Mouse (Mus musculus) limb, embryonic 11.5 days (tissue): Measurements from ENCODE around the gene Chtf18. TPM values are rescaled to one million over a fixed set of nuclear protein-coding genes. Genes with fewer than 3 reads are reported as not detected.

Experiments
- ATAC-seq: fragments of 200-750 bp; cut with Nextera tagmentation; 2 replicates; pipeline ENCODE4 v1.8.0; 2017; ENCODE audit warnings: low read depth; ENCODE audit not compliant: insufficient number of reproducible peaks, low FRiP score, low TSS enrichment
- DNase-seq: peaks from one replicate; pipeline ENCODE4 v3.0.0-alpha.2; 2015; ENCODE audit warnings: low spot score
- H3K27ac ChIP-seq: fragments of 300-500 bp; sonication (generic); replicated peaks from 2 replicates; pipeline ENCODE4 v1.5.1; 2014; ENCODE audit warnings: low read depth, mild to moderate bottlenecking, low read length
- H3K27me3 ChIP-seq: fragments of 300-500 bp; sonication (generic); 2 replicates; pipeline ENCODE4 v1.6.1; 2014; ENCODE audit warnings: mild to moderate bottlenecking, low read length, mixed read lengths; ENCODE audit not compliant: control insufficient read depth, insufficient read depth
- H3K36me3 ChIP-seq: fragments of 300-500 bp; sonication (generic); 2 replicates; pipeline ENCODE4 v1.6.1; 2014; ENCODE audit warnings: mild to moderate bottlenecking, low read length, moderate library complexity, mixed read lengths; ENCODE audit not compliant: control insufficient read depth, insufficient read depth
- H3K4me1 ChIP-seq: fragments of 300-500 bp; sonication (generic); 2 replicates; pipeline ENCODE4 v1.6.1; 2014; ENCODE audit warnings: low read length, mixed read lengths; ENCODE audit not compliant: control insufficient read depth, insufficient read depth
- H3K4me2 ChIP-seq: fragments of 300-500 bp; sonication (generic); 2 replicates; pipeline ENCODE4 v1.6.1; 2014; ENCODE audit warnings: low read depth, mild to moderate bottlenecking, moderate library complexity; ENCODE audit not compliant: severe bottlenecking
- H3K4me3 ChIP-seq: fragments of 300-500 bp; sonication (generic); 2 replicates; pipeline ENCODE4 v1.5.1; 2014; ENCODE audit warnings: low read depth, low read length
- H3K9ac ChIP-seq: fragments of 300-500 bp; sonication (generic); 2 replicates; pipeline ENCODE4 v1.6.1; 2014; ENCODE audit warnings: mild to moderate bottlenecking, low read length
- H3K9me3 ChIP-seq: fragments of 300-500 bp; sonication (generic); 2 replicates; pipeline ENCODE4 v1.6.1; 2016; ENCODE audit warnings: low read length; ENCODE audit not compliant: control insufficient read depth
- microRNA-seq: library from miRNA; unstranded; fragments of <30 nt; microRNA quantifications from one replicate; pipeline ENCODE4, GENCODE M21; 2016
- polyA plus RNA-seq: library from polyadenylated mRNA; unstranded; fragments of >200 nt; fragmentation: Nextera tagmentation; extraction: Ambion mirVana; gene quantifications from 2 replicates; pipeline ENCODE4 v1.2.1, GENCODE M21; 2014

Chtf18 gene
- polyA plus RNA-seq, 1 experiment from 2014 or later = 29.1 TPM

DNA sequence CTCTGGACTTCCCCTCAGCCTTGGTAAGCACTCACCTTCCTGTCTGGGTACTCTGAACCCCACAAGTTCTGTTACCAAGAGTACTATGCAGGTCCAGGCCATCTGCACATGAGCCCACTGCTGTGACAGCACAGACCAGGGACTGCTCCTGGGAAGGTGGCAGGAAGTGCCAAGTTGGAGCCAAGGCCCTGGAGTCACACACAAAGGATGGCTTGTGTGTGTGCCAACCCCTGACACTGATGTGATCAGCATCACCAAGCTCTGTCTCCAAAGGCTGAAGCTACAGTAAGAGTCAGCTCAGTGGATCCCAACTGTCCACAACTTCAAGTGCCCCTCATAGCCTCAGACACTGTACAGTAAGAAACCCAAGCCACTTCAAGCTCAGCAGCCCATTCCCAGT lies 54.2 kb downstream of the Chtf18 start:
- DNase-seq (no peak), ATAC-seq (no peak)
- Histone ChIP-seq H3K27ac (no peak overlapping the region), H3K4me3 (no peak overlapping the region), H3K4me2 (no peak overlapping the region), H3K9ac (no peak overlapping the region), H3K27me3 (no peaks in the 10 kb centered on the region), H3K4me1 (no peaks in the 10 kb centered on the region; the same call in 1 of the 2 replicates), H3K9me3 (no peaks in the 10 kb centered on the region), H3K36me3 (no peaks in the 10 kb centered on the region)

Small RNA genes lying within 50 kb of the gene (microRNA-seq; reads per million reads assigned to microRNA genes)
- gene Gm25083 = not detected

Other genes with a start within 250 kb of the Chtf18 start
- 0.17 TPM in 1 of 2 replicates, not detected in the other for gene Sstr5, start 230.1 kb downstream of the Chtf18 start, polyA plus RNA-seq
- 7.1 and 8.8 TPM in 2 replicates for gene Sox8, start 156.7 kb downstream of the Chtf18 start, polyA plus RNA-seq
- gene Lmf1, start 148.3 kb downstream of the Chtf18 start, polyA plus RNA-seq = 22.5 and 23.8 TPM in 2 replicates
- 3.2 and 9.7 TPM in 2 replicates for gene Gng13, start 10.2 kb downstream of the Chtf18 start, polyA plus RNA-seq
- gene Rpusd1, start 251 bp upstream of the Chtf18 start, polyA plus RNA-seq = 20.4 and 23.4 TPM in 2 replicates
- gene Mslnl, start 8.6 kb upstream of the Chtf18 start, polyA plus RNA-seq = not detected in 2 replicates
- 0.14 and 0.24 TPM in 2 replicates for gene Msln, start 27.0 kb upstream of the Chtf18 start, polyA plus RNA-seq
- gene Narfl, start 46.4 kb upstream of the Chtf18 start, polyA plus RNA-seq = 21.8 and 23.6 TPM in 2 replicates
- 62.7 and 68.0 TPM in 2 replicates for gene Haghl, start 58.3 kb upstream of the Chtf18 start, polyA plus RNA-seq
- 0.11 and 0.16 TPM in 2 replicates for gene Ccdc78, start 59.2 kb upstream of the Chtf18 start, polyA plus RNA-seq
- 52.3 and 53.4 TPM in 2 replicates for gene Fam173a, start 65.5 kb upstream of the Chtf18 start, polyA plus RNA-seq
- gene AC134908.4, start 68.2 kb upstream of the Chtf18 start, polyA plus RNA-seq = 0.29 TPM in 1 of 2 replicates, not detected in the other
- gene Metrn, start 69.7 kb upstream of the Chtf18 start, polyA plus RNA-seq = 13.3 and 15.0 TPM in 2 replicates
- gene Fbxl16, start 81.7 kb upstream of the Chtf18 start, polyA plus RNA-seq = 1.4 and 1.5 TPM in 2 replicates
- 27.7 and 27.9 TPM in 2 replicates for gene Wdr24, start 96.2 kb upstream of the Chtf18 start, polyA plus RNA-seq
- gene Jmjd8, start 101.4 kb upstream of the Chtf18 start, polyA plus RNA-seq = 45.5 and 55.0 TPM in 2 replicates
- 341 and 353 TPM in 2 replicates for gene Stub1, start 106.0 kb upstream of the Chtf18 start, polyA plus RNA-seq
- gene Rhbdl1, start 109.9 kb upstream of the Chtf18 start, polyA plus RNA-seq = 1.2 TPM in 2 replicates
- gene Gm20683, start 114.3 kb upstream of the Chtf18 start, polyA plus RNA-seq = 0.77 and 0.95 TPM in 2 replicates
- gene Rhot2, start 117.4 kb upstream of the Chtf18 start, polyA plus RNA-seq = 9.4 and 10.7 TPM in 2 replicates
- 19.3 and 22.4 TPM in 2 replicates for gene Wdr90, start 134.1 kb upstream of the Chtf18 start, polyA plus RNA-seq
- gene Mcrip2, start 141.3 kb upstream of the Chtf18 start, polyA plus RNA-seq = 7.8 and 10.7 TPM in 2 replicates
- 55.9 and 60.9 TPM in 2 replicates for gene Mettl26, start 147.7 kb upstream of the Chtf18 start, polyA plus RNA-seq
- 0.68 and 0.75 TPM in 2 replicates for gene Wfikkn1, start 153.4 kb upstream of the Chtf18 start, polyA plus RNA-seq
- gene Rab40c, start 192.3 kb upstream of the Chtf18 start, polyA plus RNA-seq = 19.2 and 19.7 TPM in 2 replicates
- gene Pigq, start 217.5 kb upstream of the Chtf18 start, polyA plus RNA-seq = 50.9 and 52.8 TPM in 2 replicates
- 0.27 TPM in 1 of 2 replicates, not detected in the other for gene Nhlrc4, start 217.5 kb upstream of the Chtf18 start, polyA plus RNA-seq
- 0.18 and 0.33 TPM in 2 replicates for gene A930017K11Rik, start 225.1 kb upstream of the Chtf18 start, polyA plus RNA-seq